Mouse (Mus musculus) adrenal gland, adult 18-20 months (tissue): ENCODE data around the gene Prmt3. TPM values are rescaled to one million over a fixed set of nuclear protein-coding genes. Genes with fewer than 3 reads are reported as not detected.

Experiments
- total RNA-seq, 2 experiments: library from RNA; stranded (reverse); gene quantifications; 1 replicate in 1 of 2; 2 replicates in 1 of 2; pipeline ENCODE4 v1.2.3; 2021

Prmt3 gene
- total RNA-seq, 2 experiments from 2014 or later: 33.0 to 38.6 TPM

Other genes starting within 250 kb of the Prmt3 start
- not detected for gene Dbx1, start 141.5 kb upstream of the Prmt3 start, total RNA-seq
- gene Htatip2, start 19.2 kb upstream of the Prmt3 start, total RNA-seq: 10 to 100 TPM; 32.6 to 34.4 TPM
- gene Slc6a5, start 131.8 kb downstream of the Prmt3 start, total RNA-seq: 1 to 10 TPM; 4.5 to 8.8 TPM
- gene Nell1, start 196.5 kb downstream of the Prmt3 start, total RNA-seq: under 1 TPM; 0.10 to 0.60 TPM